Mouse (Mus musculus) heart, adult 2 months (tissue): ENCODE results near the gene Gm6020.

Experiments used
- CTCF ChIP-seq: fragments of 200-600 bp; IDR thresholded peaks from 2 replicates; pipeline ENCODE4 v1.8.1; 2022; ENCODE audit warnings: antibody characterized with exemption, mild to moderate bottlenecking, moderate library complexity
- POLR2A ChIP-seq: fragments of 200-500 bp; IDR thresholded peaks from 2 replicates; pipeline ENCODE4 v1.6.1; 2011; ENCODE audit warnings: mild to moderate bottlenecking, low read depth, low read length, control low read depth; ENCODE audit not compliant: insufficient read depth

DNA sequence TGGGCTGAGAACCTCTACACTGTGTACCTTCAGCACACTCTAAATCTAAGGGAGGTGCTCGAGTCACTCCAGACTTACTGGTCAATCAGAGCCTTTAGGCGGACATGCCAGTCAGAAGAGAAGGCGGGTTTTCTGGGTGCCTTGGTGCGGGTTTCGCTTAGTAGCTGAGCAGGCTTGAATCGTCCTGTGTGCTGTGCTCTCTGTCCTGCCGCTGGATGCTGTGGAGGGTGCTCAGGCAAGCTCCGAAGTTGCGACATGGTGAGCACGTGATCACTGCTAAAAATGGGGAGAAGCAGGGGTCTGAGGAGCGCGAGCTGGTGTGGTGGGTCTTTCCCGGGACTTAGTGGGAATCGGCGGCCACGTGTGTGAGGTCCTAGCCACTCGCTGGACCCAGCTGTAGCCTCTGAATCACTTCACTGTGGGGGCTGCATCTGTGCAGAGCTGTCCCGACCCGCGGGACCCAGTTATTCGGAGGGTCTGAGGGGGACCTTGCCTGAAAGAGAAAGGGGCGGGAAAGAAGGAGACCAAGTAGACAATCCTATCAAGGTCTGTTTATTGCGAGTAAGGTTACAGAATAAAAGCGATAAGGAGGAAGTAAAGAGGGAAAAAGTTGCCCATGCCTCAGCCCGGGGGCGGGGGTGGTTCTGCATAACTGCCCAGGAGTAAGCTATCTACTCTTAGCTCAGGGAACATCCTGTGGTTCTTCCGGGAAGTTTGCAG is 31.8 kb upstream of the Gm6020 start:
- TF ChIP-seq CTCF (no peak), POLR2A (no peak)
